Mouse (Mus musculus) heart, postnatal 25 days (tissue): ENCODE results near the gene Zdhhc15. TPM values are rescaled to one million over a fixed set of nuclear protein-coding genes. Genes with fewer than 3 reads are reported as not detected.

Experiments used
- total RNA-seq, 2 experiments: library from RNA; stranded (reverse); gene quantifications; 2 replicates each; pipeline ENCODE4 v1.2.3; 2021

The Zdhhc15 gene
- total RNA-seq, 2 experiments from 2014 or later, result 0.67 to 0.78 TPM

Other genes with a start within 250 kb of the Zdhhc15 start
- 1 to 10 TPM; 8.4 to 8.9 TPM for gene Uprt, start 188.2 kb downstream of the Zdhhc15 start, total RNA-seq
- not detected for gene Magee2, start 186.2 kb upstream of the Zdhhc15 start, total RNA-seq